Mouse (Mus musculus) liver, adult 2 months (tissue): Measurements from ENCODE around the gene Ccer1. TPM values are rescaled to one million over a fixed set of nuclear protein-coding genes. Genes with fewer than 3 reads are reported as not detected.
A peak's percentile ranks its signal among the peaks of the same experiment; 100 is the strongest.

Experiments
- DNase-seq: peaks from one replicate; pipeline ENCODE4 v3.0.0-alpha.2; 2011; ENCODE audit warnings: low read depth, low spot score; ENCODE audit errors: extremely low read depth
- H3K27ac ChIP-seq: fragments of 200-500 bp; replicated peaks from 2 replicates; pipeline ENCODE4 v1.5.1; 2012; ENCODE audit warnings: low read depth, mild to moderate bottlenecking, control low read depth, inconsistent platforms, low read length; ENCODE audit not compliant: insufficient read depth
- H3K27me3 ChIP-seq: fragments of 200-500 bp; 2 replicates; pipeline ENCODE4 v1.6.1; 2012; ENCODE audit warnings: mild to moderate bottlenecking, moderate library complexity, low read length, inconsistent platforms; ENCODE audit not compliant: control insufficient read depth, insufficient read depth
- H3K36me3 ChIP-seq: fragments of 200-500 bp; 2 replicates; pipeline ENCODE4 v1.6.1; 2012; ENCODE audit warnings: low read length, inconsistent platforms; ENCODE audit not compliant: control insufficient read depth, insufficient read depth
- H3K4me1 ChIP-seq: fragments of 200-500 bp; 2 replicates; pipeline ENCODE4 v1.6.1; 2011; ENCODE audit warnings: low read length; ENCODE audit not compliant: control insufficient read depth, insufficient read depth
- H3K4me3 ChIP-seq: fragments of 200-500 bp; 2 replicates; pipeline ENCODE4 v1.5.1; 2011; ENCODE audit warnings: low read depth, mild to moderate bottlenecking, control low read depth, low read length, moderate library complexity; ENCODE audit not compliant: insufficient read depth
- H3K79me2 ChIP-seq: fragments of 200-500 bp; 2 replicates; pipeline ENCODE4 v1.6.1; 2012; ENCODE audit warnings: inconsistent platforms, mild to moderate bottlenecking, low read length, moderate library complexity; ENCODE audit not compliant: control insufficient read depth, insufficient read depth
- H3K9ac ChIP-seq: fragments of 200-500 bp; 2 replicates; pipeline ENCODE4 v1.6.1; 2012; ENCODE audit warnings: low read depth, mild to moderate bottlenecking, control low read depth, inconsistent platforms, low read length
- CTCF ChIP-seq: fragments of 200-500 bp; IDR thresholded peaks from 2 replicates; pipeline ENCODE4 v1.5.1; 2011; ENCODE audit warnings: low read depth, low read length, control low read depth
- POLR2A ChIP-seq: fragments of 200-500 bp; IDR thresholded peaks from 2 replicates; pipeline ENCODE4 v1.6.1; 2011; ENCODE audit warnings: low read length, control low read depth; ENCODE audit not compliant: insufficient read depth; ENCODE audit errors: extremely low read depth
- WGBS: fragments of 180-500 bp; shearing (Covaris S2); methylation state at CpG from one replicate; pipeline ENCODE4 v1.1.7; 2018; 5-methylcytosine and 5-hydroxymethylcytosine counted together
- polyA plus RNA-seq: library from polyadenylated mRNA; depleted of rRNA; stranded (reverse); fragments of >200 nt; gene quantifications from 2 replicates; pipeline ENCODE4 v1.2.3, GENCODE M21; 2012
- total RNA-seq: library from RNA; depleted of rRNA; stranded (reverse); fragments of >200 nt; gene quantifications from 2 replicates; pipeline ENCODE4 v1.2.3, GENCODE M21; 2014

The Ccer1 gene
- total and polyA plus RNA-seq, 2 experiments, result not detected

GRCm38 (mm10) chr10:97704562-97704961, 11.7 kb downstream of the Ccer1 start:
- Histone ChIP-seq H3K79me2 (no peaks in the 10 kb centered on the region), H3K4me3 (no peak overlapping the region), H3K27ac (no peak overlapping the region), H3K9ac (no peak overlapping the region), H3K36me3 (no peaks in the 10 kb centered on the region), H3K4me1 (no peaks in the 10 kb centered on the region), H3K27me3 (no peaks in the 10 kb centered on the region)
- DNase-seq, result peak; percentile 39
- TF ChIP-seq POLR2A, result no peak
- peak; percentile 22; the same call in 1 of the 2 replicates for TF ChIP-seq CTCF
- 25% methylated on average over 1 of the region's 1 CpGs for WGBS

DNA sequence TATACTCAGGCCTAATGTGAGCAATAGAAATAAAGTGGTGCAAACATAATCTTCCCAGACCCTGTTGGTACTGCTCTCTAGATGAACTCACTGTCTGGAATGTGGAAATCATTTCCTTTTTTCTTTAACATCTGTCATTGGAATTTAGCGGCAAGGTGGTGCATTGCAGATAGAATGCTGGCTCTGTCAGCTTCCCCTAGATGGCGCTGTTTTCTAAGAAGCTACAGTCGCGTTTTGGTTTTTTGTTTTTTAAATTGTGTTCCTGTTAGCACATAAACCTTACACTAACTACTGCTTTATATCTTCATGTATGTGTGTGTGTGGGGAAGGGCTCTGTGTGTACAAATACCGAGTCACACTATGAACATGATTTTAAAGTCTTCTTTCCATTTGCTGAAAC, 19.8 kb downstream of the Ccer1 start:
- DNase-seq, result peak; percentile 36
- Histone ChIP-seq H3K79me2 (no peaks in the 10 kb centered on the region), H3K36me3 (no peaks in the 10 kb centered on the region), H3K27me3 (no peaks in the 10 kb centered on the region), H3K9ac (no peak overlapping the region), H3K4me1 (no peaks in the 10 kb centered on the region), H3K27ac (no peak overlapping the region), H3K4me3 (no peak overlapping the region)
- WGBS, result 6% methylated on average over 5 of the region's 5 CpGs
- TF ChIP-seq POLR2A, result no peak
- TF ChIP-seq CTCF, result peak; percentile 63

GRCm38 (mm10) chr10:97714584-97714983, 21.7 kb downstream of the Ccer1 start:
- H3K79me2 ChIP-seq, result no peaks in the 10 kb centered on the region
- H3K4me1 ChIP-seq, result no peaks in the 10 kb centered on the region
- no peak for TF ChIP-seq CTCF
- TF ChIP-seq POLR2A, result no peak
- DNase-seq, result no peak
- WGBS, result 80% methylated on average over 4 of the region's 4 CpGs
- H3K27ac ChIP-seq, result no peak overlapping the region
- no peaks in the 10 kb centered on the region for H3K27me3 ChIP-seq
- no peak overlapping the region for H3K4me3 ChIP-seq
- no peaks in the 10 kb centered on the region for H3K36me3 ChIP-seq
- H3K9ac ChIP-seq, result no peak overlapping the region

DNA sequence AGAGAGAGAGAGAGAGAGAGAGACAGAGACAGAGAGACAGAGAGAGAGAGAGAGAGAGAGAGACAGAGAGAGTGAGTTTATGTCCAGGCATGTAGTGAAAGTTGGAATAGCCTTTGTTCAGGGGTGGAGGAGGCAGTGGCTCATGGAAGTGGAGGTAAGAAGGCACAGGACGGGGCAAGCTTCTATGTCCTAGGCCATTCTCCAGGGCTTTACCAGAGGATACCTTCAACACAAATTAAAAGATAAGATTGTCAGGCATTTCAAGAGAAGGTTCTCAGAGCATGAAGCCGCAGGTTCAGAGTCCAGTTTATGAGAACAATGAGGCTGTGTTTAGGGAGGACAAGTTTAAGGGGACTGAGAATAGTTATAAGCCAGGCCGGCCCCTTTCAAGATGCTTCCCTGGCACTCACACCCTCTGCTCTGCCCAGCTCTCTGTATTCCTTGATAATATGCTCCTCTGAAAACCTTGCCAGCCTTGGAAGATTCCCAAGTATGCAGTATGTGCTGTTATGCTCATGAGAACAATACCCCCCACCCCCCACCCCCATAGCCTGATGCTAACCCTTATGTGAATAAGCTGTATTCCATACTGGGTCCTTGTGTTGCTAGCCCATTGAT, 22.5 kb downstream of the Ccer1 start:
- Histone ChIP-seq H3K4me1 (no peaks in the 10 kb centered on the region), H3K9ac (no peak overlapping the region), H3K27ac (no peak overlapping the region), H3K79me2 (no peaks in the 10 kb centered on the region), H3K27me3 (no peaks in the 10 kb centered on the region), H3K4me3 (no peak overlapping the region), H3K36me3 (no peaks in the 10 kb centered on the region)
- TF ChIP-seq CTCF, result no peak
- TF ChIP-seq POLR2A, result no peak
- no peak for DNase-seq
- WGBS, result 86% methylated on average over 3 of the region's 3 CpGs

GRCm38 (mm10) chr10:97717233-97717632, 24.4 kb downstream of the Ccer1 start:
- H3K27me3 ChIP-seq, result no peaks in the 10 kb centered on the region
- no peaks in the 10 kb centered on the region for H3K36me3 ChIP-seq

DNA sequence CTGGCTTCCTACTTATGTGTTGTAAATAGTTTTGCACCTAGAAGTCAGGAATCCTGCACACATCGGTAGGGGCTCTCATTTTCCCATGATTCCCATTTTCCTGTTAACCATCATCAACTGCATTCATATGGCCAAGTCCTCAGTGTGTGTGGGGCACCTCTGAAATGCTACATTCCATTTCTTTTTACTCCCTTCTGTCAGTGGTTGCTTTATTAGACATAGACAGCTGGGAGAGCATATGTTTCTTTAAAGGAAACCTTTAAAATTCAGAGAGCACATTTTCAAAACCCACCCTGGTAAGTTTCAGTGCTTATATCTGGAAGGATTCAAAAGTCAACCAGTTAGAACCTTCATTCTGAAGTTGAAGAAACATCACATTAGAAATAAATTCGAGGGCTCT, 25.2 kb downstream of the Ccer1 start:
- no peak for DNase-seq
- Histone ChIP-seq H3K4me3 (no peak overlapping the region), H3K36me3 (no peaks in the 10 kb centered on the region), H3K27ac (no peak overlapping the region), H3K27me3 (no peaks in the 10 kb centered on the region), H3K79me2 (no peaks in the 10 kb centered on the region), H3K9ac (no peak overlapping the region), H3K4me1 (no peaks in the 10 kb centered on the region)
- 51% methylated on average over 2 of the region's 2 CpGs for WGBS
- no peak for TF ChIP-seq POLR2A
- TF ChIP-seq CTCF, result no peak

More at GRCm38 (mm10) chr10:97717233-97717632, 24.4 kb downstream of the Ccer1 start:
- DNase-seq, result no peak
- H3K4me3 ChIP-seq, result no peak overlapping the region
- H3K79me2 ChIP-seq, result no peaks in the 10 kb centered on the region
- TF ChIP-seq POLR2A, result no peak
- no peak for TF ChIP-seq CTCF
- 69% methylated on average over 1 of the region's 1 CpGs for WGBS
- no peaks in the 10 kb centered on the region for H3K4me1 ChIP-seq
- H3K27ac ChIP-seq, result no peak overlapping the region
- no peak overlapping the region for H3K9ac ChIP-seq
